Mouse (Mus musculus) forebrain, embryonic 11.5 days (tissue): ENCODE data around the gene Gorasp1. TPM values are rescaled to one million over a fixed set of nuclear protein-coding genes. Genes with fewer than 3 reads are reported as not detected.

Experiments used
- ATAC-seq: fragments of 200-750 bp; cut with Nextera tagmentation; replicated peaks from 2 replicates; pipeline ENCODE4 v1.8.0; 2017; ENCODE audit warnings: moderate TSS enrichment; ENCODE audit not compliant: low FRiP score
- DNase-seq: peaks from one replicate; pipeline ENCODE4 v3.0.0-alpha.2; 2017; ENCODE audit warnings: low spot score
- H3K27ac ChIP-seq: fragments of 300-500 bp; sonication (generic); 2 replicates; pipeline ENCODE4 v1.5.1; 2014; ENCODE audit warnings: low read depth, low read length
- H3K27me3 ChIP-seq: fragments of 300-500 bp; sonication (generic); 2 replicates; pipeline ENCODE4 v1.6.1; 2014; ENCODE audit warnings: mild to moderate bottlenecking, low read length, mixed read lengths; ENCODE audit not compliant: control insufficient read depth, insufficient read depth
- H3K36me3 ChIP-seq: fragments of 300-500 bp; sonication (generic); 2 replicates; pipeline ENCODE4 v1.6.1; 2014; ENCODE audit warnings: mild to moderate bottlenecking, low read length, moderate library complexity, mixed read lengths; ENCODE audit not compliant: control insufficient read depth, insufficient read depth
- H3K4me1 ChIP-seq: fragments of 300-500 bp; sonication (generic); replicated peaks from 2 replicates; pipeline ENCODE4 v1.6.1; 2014; ENCODE audit warnings: low read length, mixed read lengths; ENCODE audit not compliant: control insufficient read depth, insufficient read depth
- H3K4me2 ChIP-seq: fragments of 300-500 bp; sonication (generic); 2 replicates; pipeline ENCODE4 v1.6.1; 2014; ENCODE audit warnings: low read depth, mild to moderate bottlenecking, low read length, moderate library complexity, mixed read lengths; ENCODE audit not compliant: severe bottlenecking
- H3K4me3 ChIP-seq: fragments of 300-500 bp; sonication (generic); 2 replicates; pipeline ENCODE4 v1.5.1; 2014; ENCODE audit warnings: low read depth, low read length
- H3K9ac ChIP-seq: fragments of 300-500 bp; sonication (generic); 2 replicates; pipeline ENCODE4 v1.6.1; 2014; ENCODE audit warnings: low read length
- H3K9me3 ChIP-seq: fragments of 300-500 bp; sonication (generic); 2 replicates; pipeline ENCODE4 v1.6.1; 2016; ENCODE audit warnings: low read length, mixed read lengths; ENCODE audit not compliant: control insufficient read depth
- WGBS: fragments of 180-500 bp; shearing (Covaris S2); extraction: QIAGEN DNeasy Blood & Tissue Kit; methylation state at CpG from one replicate; pipeline ENCODE4 v1.1.7; 2014; 5-methylcytosine and 5-hydroxymethylcytosine counted together
- polyA plus RNA-seq: library from polyadenylated mRNA; unstranded; fragments of >200 nt; fragmentation: Nextera tagmentation; extraction: Ambion mirVana; gene quantifications from 2 replicates; pipeline ENCODE4 v1.2.1, GENCODE M21; 2014

The Gorasp1 gene
- polyA plus RNA-seq, 1 experiment from 2014 or later: 19.3 TPM

- ATAC-seq: no peak
These were observed 11.4 kb upstream of the Gorasp1 start for GRCm38 (mm10) chr9:119948804-119949203.

DNA sequence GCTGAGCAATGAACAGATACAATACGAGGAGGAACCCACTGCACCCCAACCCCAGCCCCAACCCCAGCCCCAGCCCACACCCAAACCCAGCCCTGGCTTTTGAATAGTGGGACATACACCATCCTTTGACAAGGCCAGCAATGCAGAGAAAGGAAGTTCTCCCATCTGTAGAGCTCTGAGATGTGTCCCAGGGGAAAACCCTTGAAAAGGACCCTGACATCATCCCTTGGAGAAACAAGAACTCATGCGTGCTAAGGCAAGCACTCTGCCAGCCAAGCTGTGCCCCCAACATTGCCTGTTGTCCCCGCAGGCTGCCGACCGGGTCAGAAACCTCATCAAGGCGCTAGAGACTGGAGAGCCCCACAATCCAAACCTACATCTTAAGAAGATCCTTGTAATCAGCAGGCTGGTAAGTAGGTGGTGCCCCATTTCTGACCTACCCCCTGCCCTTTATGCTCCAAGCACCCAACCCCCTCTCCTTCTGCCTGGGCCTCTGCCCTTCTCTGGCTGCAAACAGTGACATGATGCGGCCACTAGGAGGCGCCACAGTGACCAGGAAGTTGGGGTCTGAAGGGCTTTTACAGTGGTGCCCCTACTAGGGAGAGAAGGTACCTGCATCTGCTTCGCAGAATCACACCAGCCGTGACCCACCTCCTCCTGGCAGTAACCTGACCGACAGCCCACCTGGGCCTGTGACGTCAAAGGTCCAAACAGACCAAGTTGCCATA is 8.0 kb upstream of the Gorasp1 start:
- H3K4me3 ChIP-seq: no peak overlapping the region
- H3K27ac ChIP-seq: no peak overlapping the region
- WGBS: 77% methylated on average over 12 of the region's 12 CpGs
- no peaks in the 10 kb centered on the region for H3K9me3 ChIP-seq
- ATAC-seq: no peak
- H3K4me2 ChIP-seq: no peak overlapping the region
- no peak for DNase-seq
- H3K9ac ChIP-seq: no peak overlapping the region
- no peaks in the 10 kb centered on the region for H3K36me3 ChIP-seq
- H3K27me3 ChIP-seq: no peaks in the 10 kb centered on the region
- H3K4me1 ChIP-seq: no peaks in the 10 kb centered on the region

More at GRCm38 (mm10) chr9:119948804-119949203, 11.4 kb upstream of the Gorasp1 start:
- WGBS: 63% methylated on average over 3 of the region's 3 CpGs
- no peak overlapping the region for H3K4me3 ChIP-seq
- H3K4me2 ChIP-seq: no peak overlapping the region
- H3K4me1 ChIP-seq: no peaks in the 10 kb centered on the region
- H3K27me3 ChIP-seq: no peaks in the 10 kb centered on the region
- no peak overlapping the region for H3K9ac ChIP-seq
- no peaks in the 10 kb centered on the region for H3K36me3 ChIP-seq
- H3K9me3 ChIP-seq: no peaks in the 10 kb centered on the region
- no peak overlapping the region for H3K27ac ChIP-seq
- DNase-seq: no peak

DNA sequence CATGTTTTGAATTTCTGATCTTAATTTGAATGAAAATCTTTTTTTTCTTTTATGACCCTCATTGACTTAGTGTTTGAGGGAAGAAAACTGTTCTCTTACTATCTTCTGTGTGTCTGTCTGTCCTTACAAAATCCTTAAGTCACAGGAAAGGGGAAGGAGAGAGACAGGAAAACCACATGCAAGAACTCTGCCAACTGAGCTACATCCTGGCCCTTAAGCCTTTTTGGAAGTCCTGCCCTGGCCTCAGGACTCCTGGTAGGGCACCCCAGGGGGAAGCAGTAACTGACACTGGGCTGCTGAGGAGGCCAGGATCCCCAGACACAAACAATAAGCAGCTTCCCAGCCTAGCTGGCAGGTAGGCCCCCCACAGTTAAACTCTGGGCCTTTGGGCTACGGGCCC is 6.0 kb upstream of the Gorasp1 start:
- H3K4me3 ChIP-seq: no peak overlapping the region
- no peaks in the 10 kb centered on the region for H3K4me1 ChIP-seq
- no peak for DNase-seq
- H3K27ac ChIP-seq: no peak overlapping the region
- no peaks in the 10 kb centered on the region for H3K36me3 ChIP-seq
- WGBS: 29% methylated on average over 1 of the region's 1 CpGs
- ATAC-seq: no peak
- H3K27me3 ChIP-seq: no peaks in the 10 kb centered on the region
- H3K9ac ChIP-seq: no peak overlapping the region
- H3K9me3 ChIP-seq: no peaks in the 10 kb centered on the region
- no peak overlapping the region for H3K4me2 ChIP-seq

- Histone ChIP-seq H3K9me3 (no peaks in the 10 kb centered on the region), H3K9ac (no peak overlapping the region), H3K4me2 (no peak overlapping the region), H3K27me3 (no peaks in the 10 kb centered on the region), H3K4me3 (no peak overlapping the region), H3K27ac (no peak overlapping the region), H3K36me3 (no peaks in the 10 kb centered on the region), H3K4me1 (no peaks in the 10 kb centered on the region)
- ATAC-seq: no peak
- 94% methylated on average over 14 of the region's 14 CpGs for WGBS
- DNase-seq: no peak
These were observed 4.5 kb upstream of the Gorasp1 start for GRCm38 (mm10) chr9:119941861-119942260.

DNA sequence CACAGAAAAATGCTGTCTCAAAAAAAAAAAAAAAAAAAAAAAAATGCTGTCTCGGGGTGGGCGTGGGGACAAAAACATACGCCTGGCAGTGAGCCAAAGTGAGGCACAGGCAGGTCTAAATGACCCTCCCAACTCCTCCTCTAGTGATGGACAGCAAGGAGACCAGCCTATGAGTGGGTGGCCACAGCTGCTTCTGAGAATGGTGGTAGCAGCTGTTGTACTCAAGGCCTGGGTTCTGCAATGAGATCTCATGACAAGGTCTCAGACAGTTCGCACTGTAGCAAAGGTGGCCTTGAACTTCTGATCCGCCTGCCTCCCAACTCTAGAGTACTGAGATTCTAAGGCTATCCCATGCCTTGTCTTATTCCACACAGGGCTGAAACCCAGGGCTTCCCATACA is 4.0 kb upstream of the Gorasp1 start:
- Histone ChIP-seq H3K9me3 (no peaks in the 10 kb centered on the region), H3K4me1 (no peaks in the 10 kb centered on the region), H3K4me2 (no peak overlapping the region), H3K9ac (no peak overlapping the region), H3K36me3 (no peaks in the 10 kb centered on the region), H3K4me3 (no peak overlapping the region), H3K27me3 (no peaks in the 10 kb centered on the region), H3K27ac (no peak overlapping the region)
- 87% methylated on average over 5 of the region's 5 CpGs for WGBS
- no peak for ATAC-seq
- no peak for DNase-seq

DNA sequence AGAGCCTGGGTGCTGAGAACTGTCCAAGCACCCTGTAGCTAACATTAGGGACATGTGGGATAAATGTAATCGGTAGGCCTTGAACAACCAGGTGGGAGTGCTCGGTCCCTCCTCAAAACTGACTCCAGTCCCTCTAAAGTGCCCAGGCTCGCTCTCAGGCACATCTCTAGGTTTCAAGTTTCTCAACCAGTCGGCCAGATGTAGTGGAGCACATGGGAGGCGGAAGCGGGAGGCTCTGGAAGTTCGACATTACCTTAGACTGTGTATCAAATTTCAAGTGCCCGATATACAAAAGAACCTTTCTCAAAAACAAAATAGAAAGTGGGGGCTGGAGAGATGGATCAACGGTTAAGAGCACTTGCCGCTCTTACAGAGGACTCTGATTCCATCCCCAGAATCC is 2.3 kb upstream of the Gorasp1 start:
- no peaks in the 10 kb centered on the region for H3K9me3 ChIP-seq
- no peak overlapping the region for H3K4me2 ChIP-seq
- no peak overlapping the region for H3K27ac ChIP-seq
- 76% methylated on average over 10 of the region's 10 CpGs for WGBS
- DNase-seq (no peak), ATAC-seq (no peak)
- no peaks in the 10 kb centered on the region for H3K4me1 ChIP-seq
- H3K4me3 ChIP-seq: no peak overlapping the region
- H3K9ac ChIP-seq: no peak overlapping the region
- no peaks in the 10 kb centered on the region for H3K27me3 ChIP-seq
- H3K36me3 ChIP-seq: no peaks in the 10 kb centered on the region

DNA sequence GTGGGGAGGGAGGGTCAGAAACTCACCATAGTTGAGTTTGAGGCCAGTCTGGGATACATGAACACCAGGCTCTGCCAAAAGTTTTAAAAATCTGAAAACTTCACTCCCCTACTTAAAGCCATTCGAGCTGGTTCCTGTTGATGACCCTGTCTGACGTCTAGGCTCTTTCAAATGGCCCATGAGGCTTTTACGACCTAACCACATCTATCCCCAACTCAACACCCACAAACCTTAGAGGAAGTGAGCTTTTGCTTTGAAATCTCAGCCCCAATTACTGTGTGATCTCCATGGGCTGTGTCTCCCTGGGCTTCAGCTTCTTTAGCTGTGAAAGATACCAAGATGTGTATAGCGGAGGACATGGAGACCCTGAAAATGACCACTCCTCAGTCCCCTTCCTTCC is 1.1 kb upstream of the Gorasp1 start:
- Histone ChIP-seq H3K4me1 (no peaks in the 10 kb centered on the region), H3K4me3 (no peak overlapping the region), H3K36me3 (no peaks in the 10 kb centered on the region), H3K4me2 (no peak overlapping the region), H3K27me3 (no peaks in the 10 kb centered on the region), H3K9me3 (no peaks in the 10 kb centered on the region), H3K9ac (no peak overlapping the region), H3K27ac (no peak overlapping the region)
- DNase-seq: no peak
- 83% methylated on average over 4 of the region's 4 CpGs for WGBS
- ATAC-seq: no peak

DNA sequence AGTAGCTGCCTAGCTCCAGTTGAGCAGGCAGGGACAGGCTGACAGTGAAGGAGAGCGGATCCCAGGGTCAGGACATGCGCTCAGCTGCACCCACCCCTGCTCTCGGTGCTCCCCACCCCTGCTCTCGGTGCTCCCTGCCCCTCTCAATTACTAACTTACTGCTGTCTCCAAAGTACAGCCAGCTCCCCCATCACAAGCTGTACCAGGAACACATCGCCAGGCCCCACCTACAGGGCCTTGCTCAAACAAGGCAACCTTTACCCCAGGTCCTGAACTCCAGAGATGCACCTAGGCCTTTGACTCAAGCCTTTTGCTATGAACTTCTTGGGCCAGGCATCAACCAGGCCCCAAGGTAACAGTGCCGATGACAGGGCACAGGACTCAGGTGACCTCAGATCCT is 3.7 kb downstream of the Gorasp1 start:
- Histone ChIP-seq H3K4me1 (no peaks in the 10 kb centered on the region), H3K4me2 (no peak overlapping the region), H3K4me3 (no peak overlapping the region), H3K9me3 (no peaks in the 10 kb centered on the region), H3K27me3 (no peaks in the 10 kb centered on the region), H3K36me3 (no peaks in the 10 kb centered on the region; the same call in 1 of the 2 replicates), H3K9ac (no peak overlapping the region), H3K27ac (no peak overlapping the region)
- DNase-seq (no peak), ATAC-seq (no peak)
- WGBS: 99% methylated on average over 6 of the region's 6 CpGs

GRCm38 (mm10) chr9:119932358-119932757 is 5.0 kb downstream of the Gorasp1 start:
- Histone ChIP-seq H3K4me1 (no peaks in the 10 kb centered on the region), H3K4me2 (no peak overlapping the region), H3K9me3 (no peaks in the 10 kb centered on the region), H3K9ac (no peak overlapping the region), H3K27me3 (no peaks in the 10 kb centered on the region), H3K36me3 (no peaks in the 10 kb centered on the region; the same call in 1 of the 2 replicates), H3K4me3 (no peak overlapping the region), H3K27ac (no peak overlapping the region)
- WGBS: 89% methylated on average over 12 of the region's 12 CpGs
- no peak for ATAC-seq
- DNase-seq: no peak
